ENCODE assay signal across 8 mouse cellular contexts in the genomic region with DNA sequence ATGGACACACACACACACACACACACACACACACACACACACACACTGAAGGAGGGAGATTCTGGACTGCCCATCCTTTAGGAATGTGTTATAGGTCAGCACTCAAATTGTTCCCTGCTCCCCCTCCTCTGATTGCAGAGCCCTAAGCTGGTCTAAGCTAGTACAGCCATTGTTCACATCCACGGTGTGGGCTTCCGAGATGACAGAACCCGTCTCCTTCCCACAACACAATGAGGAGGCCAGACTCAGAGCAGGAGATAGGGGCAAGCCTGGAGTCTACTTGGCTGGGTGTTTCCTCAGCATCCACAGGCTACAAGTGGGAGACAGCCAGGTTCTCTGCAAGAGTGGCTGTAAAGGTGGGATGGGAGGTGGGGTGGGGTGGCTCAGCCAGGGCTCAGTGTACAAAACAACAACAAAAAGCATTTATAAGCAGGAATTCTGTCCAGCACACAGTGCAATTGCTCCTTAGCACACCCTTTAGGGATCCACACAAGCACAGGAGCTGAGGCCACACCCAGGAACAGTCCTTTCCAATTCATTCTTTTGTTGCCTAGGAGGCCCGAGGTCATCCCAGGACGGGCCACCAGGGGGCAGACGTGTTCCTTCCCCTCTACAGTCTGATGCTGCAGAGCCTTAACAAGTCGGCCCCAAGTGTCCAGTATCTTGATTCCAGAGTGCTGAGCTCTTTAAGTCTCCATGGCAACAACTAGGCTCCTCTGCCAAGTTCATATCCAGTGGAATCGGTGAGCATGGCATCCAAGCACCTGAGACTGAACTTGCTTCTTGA. TPM values are rescaled to one million over a fixed set of nuclear protein-coding genes. Genes with fewer than 3 reads are reported as not detected.
A peak's percentile ranks its signal among the peaks of the same experiment; 100 is the strongest.
DNase-seq lines count a peak whose midpoint lies in the region; ATAC-seq lines count a peak whose summit lies in the region.

No protein-coding gene starts in this region.

- 35% methylated on average over 8 of the region's 8 CpGs for WGBS in hindbrain, embryonic 13.5 days

- no peak overlapping the region for H3K4me3 ChIP-seq in hindbrain, embryonic 13.5 days

- no peaks in the 10 kb centered on the region for H3K9me3 ChIP-seq in hindbrain, embryonic 13.5 days

- H3K27ac ChIP-seq in hindbrain, embryonic 13.5 days = no peak overlapping the region

- peak; percentile 90 for DNase-seq in MN1 (ENCODE audit: low spot score)
- peak; percentile 64 for DNase-seq in cerebellum, adult 9-11 months
- DNase-seq in frontal cortex, postnatal 14 days (ENCODE audit: low spot score in 2 of 2) = peak; percentile 79 to 89
- peak; percentile 91 to 92 for DNase-seq in layer of hippocampus, postnatal 14 days (ENCODE audit: low spot score in 2 of 2)
- peak; percentile 96 for DNase-seq in lung, postnatal 10 days
- peak; percentile 91 for DNase-seq in ovary, postnatal 36 days (ENCODE audit: low spot score)
- peak; percentile 90 for DNase-seq in thymus, postnatal 25 days

- no peaks in the 10 kb centered on the region for H3K36me3 ChIP-seq in hindbrain, embryonic 13.5 days

- H3K4me1 ChIP-seq in hindbrain, embryonic 13.5 days (replicated peaks) = peaks cover 7% of the 10 kb centered on the region

- no peak overlapping the region for H3K4me2 ChIP-seq in hindbrain, embryonic 13.5 days

- no peak overlapping the region for H3K9ac ChIP-seq in hindbrain, embryonic 13.5 days

- no peaks in the 10 kb centered on the region for H3K27me3 ChIP-seq in hindbrain, embryonic 13.5 days

- peak; percentile 92 for ATAC-seq in hindbrain, embryonic 13.5 days (ENCODE audit: low FRiP score)

RNA-seq across cellular contexts. Expression of a gene that starts 19.4 kb away (rescaled TPM):
- 8.7 and 9.2 TPM in 2 replicates for polyA plus RNA-seq in hindbrain, embryonic 13.5 days (2015; fragmentation: Nextera tagmentation; extraction: Ambion mirVana)
- total RNA-seq in layer of hippocampus, postnatal 14 days (2021) = 10 to 100 TPM; 68.2 to 75.9 TPM

RNA-seq across cellular contexts. Expression of a gene that starts 32.5 kb away (rescaled TPM):
- 3.2 and 4.1 TPM in 2 replicates for polyA plus RNA-seq in hindbrain, embryonic 13.5 days (2015; fragmentation: Nextera tagmentation; extraction: Ambion mirVana)
- total RNA-seq in layer of hippocampus, postnatal 14 days (2021) = 1 to 10 TPM; 2.9 TPM
